Mouse (Mus musculus): ENCODE results near the gene Nkx3-2.

- TF ChIP-seq ZC3H11A (IDR thresholded peaks at IDR 0.05; ENCODE audit: borderline replicate concordance, low read depth, low read length) (no peak), ZNF384 (IDR thresholded peaks at IDR 0.05; ENCODE audit: low read depth, low read length) (no peak), HCFC1 (IDR thresholded peaks at IDR 0.05; ENCODE audit: borderline replicate concordance, insufficient read depth, low read length) (no peak), MAFK (IDR thresholded peaks at IDR 0.05; ENCODE audit: insufficient read depth, low read depth, low read length) (no peak)
Measured at GRCm38 (mm10) chr5:41760831-41761508, 3.3 kb downstream of the Nkx3-2 start.
